Mouse (Mus musculus): ENCODE results near the gene Itga11. TPM values are rescaled to one million over a fixed set of nuclear protein-coding genes. Genes with fewer than 3 reads are reported as not detected.

Itga11 gene
- polyA plus RNA-seq, 1 experiment, result 1.4 TPM

DNA sequence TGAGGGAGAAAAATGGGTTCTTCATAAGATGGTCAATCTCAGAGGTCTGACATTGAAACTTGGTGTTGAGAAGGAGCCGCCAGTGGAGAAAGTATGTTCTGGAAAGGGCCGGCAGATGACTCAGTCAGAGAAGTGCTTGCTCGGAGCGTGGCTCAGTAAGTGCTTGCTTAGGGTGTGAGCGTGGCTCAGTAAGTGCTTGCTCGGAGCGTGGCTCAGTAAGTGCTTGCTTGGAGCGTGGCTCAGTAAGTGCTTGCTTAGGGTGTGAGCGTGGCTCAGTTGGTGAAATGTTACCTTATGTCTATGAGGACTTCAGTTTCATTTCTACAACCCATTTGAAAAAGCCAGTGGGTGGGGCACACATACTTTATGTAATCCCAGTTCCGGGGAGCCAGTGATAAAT lies 12.1 kb downstream of the Itga11 start:
- Histone ChIP-seq H3K27me3 (ENCODE audit: control insufficient read depth, insufficient read depth, low read length, poor library complexity, severe bottlenecking) (no peaks in the 10 kb centered on the region), H3K27ac (ENCODE audit: insufficient read depth, low read length) (no peak overlapping the region), H3K36me3 (ENCODE audit: control insufficient read depth, insufficient read depth, low read length, poor library complexity, severe bottlenecking) (no peaks in the 10 kb centered on the region), H3K4me3 (ENCODE audit: low read depth, low read length) (no peak overlapping the region), H3K4me1 (ENCODE audit: control insufficient read depth, insufficient read depth, low read length) (no peaks in the 10 kb centered on the region), H3K9ac (ENCODE audit: low read depth, poor library complexity, severe bottlenecking) (no peak overlapping the region), H3K9me3 (replicated peaks; ENCODE audit: control insufficient read depth, insufficient read depth, low read length, poor library complexity, severe bottlenecking) (no peaks in the 10 kb centered on the region)
- TF ChIP-seq EP300 (IDR thresholded peaks at IDR 0.05; ENCODE audit: insufficient read depth, low read depth, low read length) (no peak), POLR2A (IDR thresholded peaks at IDR 0.05; ENCODE audit: insufficient read depth, low read length) (no peak), CTCF (IDR thresholded peaks at IDR 0.05; ENCODE audit: low read depth, low read length) (no peak)

DNA sequence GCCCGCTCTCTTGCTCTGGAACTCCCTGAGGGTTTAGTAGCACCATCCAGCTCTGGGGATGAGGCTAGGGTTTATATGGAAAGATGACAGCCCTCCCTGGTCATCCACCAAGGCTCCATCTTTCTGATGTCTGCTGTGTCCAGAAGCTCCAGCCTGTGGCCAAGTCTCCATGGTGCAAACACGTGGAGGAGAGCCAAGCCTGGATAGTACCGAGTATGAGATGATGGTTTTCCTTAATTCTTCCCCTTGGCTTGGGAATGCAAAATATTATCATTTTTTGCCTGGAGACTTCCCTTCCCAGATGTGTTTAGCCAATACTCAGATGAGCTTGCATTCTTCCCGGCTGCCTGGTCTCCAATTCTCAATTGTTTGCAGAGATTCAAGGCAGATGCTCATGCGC lies 16.4 kb downstream of the Itga11 start:
- Histone ChIP-seq H3K36me3 (ENCODE audit: control insufficient read depth, insufficient read depth, low read length, poor library complexity, severe bottlenecking) (no peaks in the 10 kb centered on the region), H3K4me3 (ENCODE audit: low read depth, low read length) (no peak overlapping the region), H3K27ac (ENCODE audit: insufficient read depth, low read length) (no peak overlapping the region), H3K4me1 (ENCODE audit: control insufficient read depth, insufficient read depth, low read length) (no peaks in the 10 kb centered on the region), H3K9me3 (replicated peaks; ENCODE audit: control insufficient read depth, insufficient read depth, low read length, poor library complexity, severe bottlenecking) (no peaks in the 10 kb centered on the region; the same call in 1 of the 2 replicates), H3K9ac (ENCODE audit: low read depth, poor library complexity, severe bottlenecking) (no peak overlapping the region), H3K27me3 (ENCODE audit: control insufficient read depth, insufficient read depth, low read length, poor library complexity, severe bottlenecking) (no peaks in the 10 kb centered on the region)
- TF ChIP-seq POLR2A (IDR thresholded peaks at IDR 0.05; ENCODE audit: insufficient read depth, low read length), result no peak
- TF ChIP-seq EP300 (IDR thresholded peaks at IDR 0.05; ENCODE audit: insufficient read depth, low read depth, low read length), result no peak
- no peak for TF ChIP-seq CTCF (IDR thresholded peaks at IDR 0.05; ENCODE audit: low read depth, low read length)

GRCm38 (mm10) chr9:62695210-62695609 lies 17.6 kb downstream of the Itga11 start:
- no peaks in the 10 kb centered on the region; the same call in 1 of the 2 replicates for H3K9me3 ChIP-seq (replicated peaks; ENCODE audit: control insufficient read depth, insufficient read depth, low read length, poor library complexity, severe bottlenecking)
- H3K27ac ChIP-seq (ENCODE audit: insufficient read depth, low read length), result no peak overlapping the region
- no peak overlapping the region for H3K4me3 ChIP-seq (ENCODE audit: low read depth, low read length)
- no peaks in the 10 kb centered on the region for H3K4me1 ChIP-seq (ENCODE audit: control insufficient read depth, insufficient read depth, low read length)
- H3K9ac ChIP-seq (ENCODE audit: low read depth, poor library complexity, severe bottlenecking), result no peak overlapping the region
- H3K27me3 ChIP-seq (ENCODE audit: control insufficient read depth, insufficient read depth, low read length, poor library complexity, severe bottlenecking), result no peaks in the 10 kb centered on the region
- H3K36me3 ChIP-seq (ENCODE audit: control insufficient read depth, insufficient read depth, low read length, poor library complexity, severe bottlenecking), result no peaks in the 10 kb centered on the region
- TF ChIP-seq CTCF (IDR thresholded peaks at IDR 0.05; ENCODE audit: low read depth, low read length), result no peak
- no peak for TF ChIP-seq EP300 (IDR thresholded peaks at IDR 0.05; ENCODE audit: insufficient read depth, low read depth, low read length)
- no peak for TF ChIP-seq POLR2A (IDR thresholded peaks at IDR 0.05; ENCODE audit: insufficient read depth, low read length)

DNA sequence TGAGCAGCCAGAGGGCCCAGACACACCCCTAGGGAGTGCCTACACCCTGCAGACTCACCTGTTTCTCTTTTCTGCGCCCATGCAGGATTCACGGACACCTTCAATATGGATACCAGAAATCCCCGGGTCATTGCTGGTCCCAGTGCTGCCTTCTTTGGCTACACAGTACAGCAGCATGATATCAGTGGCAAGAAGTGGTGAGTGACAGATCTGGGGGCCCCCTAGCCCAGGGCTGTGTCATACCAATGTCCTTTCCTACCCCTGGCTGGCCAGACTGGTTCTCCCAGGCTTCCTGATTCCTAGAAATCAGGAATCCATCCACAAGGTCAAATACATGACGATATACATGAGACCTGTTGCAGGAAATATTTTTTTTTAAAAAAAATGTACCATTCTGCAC lies 19.2 kb downstream of the Itga11 start:
- no peak overlapping the region for H3K4me3 ChIP-seq (ENCODE audit: low read depth, low read length)
- no peaks in the 10 kb centered on the region for H3K36me3 ChIP-seq (ENCODE audit: control insufficient read depth, insufficient read depth, low read length, poor library complexity, severe bottlenecking)
- TF ChIP-seq POLR2A (IDR thresholded peaks at IDR 0.05; ENCODE audit: insufficient read depth, low read length) (no peak), CTCF (IDR thresholded peaks at IDR 0.05; ENCODE audit: low read depth, low read length) (no peak), EP300 (IDR thresholded peaks at IDR 0.05; ENCODE audit: insufficient read depth, low read depth, low read length) (no peak)
- no peaks in the 10 kb centered on the region for H3K4me1 ChIP-seq (ENCODE audit: control insufficient read depth, insufficient read depth, low read length)
- no peaks in the 10 kb centered on the region; the same call in 1 of the 2 replicates for H3K9me3 ChIP-seq (replicated peaks; ENCODE audit: control insufficient read depth, insufficient read depth, low read length, poor library complexity, severe bottlenecking)
- no peaks in the 10 kb centered on the region for H3K27me3 ChIP-seq (ENCODE audit: control insufficient read depth, insufficient read depth, low read length, poor library complexity, severe bottlenecking)
- H3K9ac ChIP-seq (ENCODE audit: low read depth, poor library complexity, severe bottlenecking), result no peak overlapping the region
- H3K27ac ChIP-seq (ENCODE audit: insufficient read depth, low read length), result no peak overlapping the region

DNA sequence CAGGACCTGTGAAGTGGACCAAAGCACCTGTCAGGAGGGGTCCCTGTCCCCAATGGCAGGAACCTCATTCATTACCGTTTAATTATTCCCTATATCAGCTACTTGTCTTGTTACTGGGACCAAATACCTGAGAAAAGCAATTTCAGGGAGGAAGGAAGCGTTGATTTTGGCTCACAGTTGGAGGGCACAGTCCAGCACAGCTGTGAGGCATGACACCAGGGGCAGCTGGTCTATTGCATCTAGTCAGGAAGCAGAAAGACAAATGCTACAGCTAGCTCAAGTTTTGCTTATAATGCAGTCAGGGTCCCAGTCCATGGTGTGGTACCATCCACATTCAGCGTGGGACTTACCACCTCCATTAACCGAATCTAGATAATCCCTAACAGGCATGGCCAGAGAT lies 29.6 kb downstream of the Itga11 start:
- Histone ChIP-seq H3K4me1 (ENCODE audit: control insufficient read depth, insufficient read depth, low read length) (no peaks in the 10 kb centered on the region), H3K36me3 (ENCODE audit: control insufficient read depth, insufficient read depth, low read length, poor library complexity, severe bottlenecking) (no peaks in the 10 kb centered on the region), H3K9me3 (replicated peaks; ENCODE audit: control insufficient read depth, insufficient read depth, low read length, poor library complexity, severe bottlenecking) (no peaks in the 10 kb centered on the region), H3K9ac (ENCODE audit: low read depth, poor library complexity, severe bottlenecking) (no peak overlapping the region), H3K27me3 (ENCODE audit: control insufficient read depth, insufficient read depth, low read length, poor library complexity, severe bottlenecking) (no peaks in the 10 kb centered on the region), H3K4me3 (ENCODE audit: low read depth, low read length) (no peak overlapping the region), H3K27ac (ENCODE audit: insufficient read depth, low read length) (no peak overlapping the region)
- TF ChIP-seq CTCF (IDR thresholded peaks at IDR 0.05; ENCODE audit: low read depth, low read length), result no peak
- no peak for TF ChIP-seq EP300 (IDR thresholded peaks at IDR 0.05; ENCODE audit: insufficient read depth, low read depth, low read length)

DNA sequence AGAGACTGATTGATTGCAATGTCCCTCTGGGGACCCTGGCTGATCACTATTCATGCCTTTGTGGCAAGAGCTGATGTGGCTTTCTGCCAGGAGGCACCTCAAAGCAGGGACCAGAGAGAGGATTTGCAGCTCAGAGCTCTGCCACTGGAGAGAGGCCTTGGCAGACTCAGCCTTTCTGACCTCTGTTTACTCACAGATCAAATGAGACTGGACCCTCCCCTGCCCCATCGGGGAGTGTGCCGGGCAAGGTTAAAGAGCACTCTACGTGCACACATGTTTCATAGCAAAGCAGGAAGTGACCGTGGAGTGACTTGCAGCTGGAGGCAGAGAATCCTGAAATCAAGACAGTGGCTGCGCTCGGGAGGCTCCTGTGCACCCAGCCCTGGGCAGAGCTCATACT lies 30.2 kb downstream of the Itga11 start:
- TF ChIP-seq POLR2A (IDR thresholded peaks at IDR 0.05; ENCODE audit: insufficient read depth, low read length) (no peak), EP300 (IDR thresholded peaks at IDR 0.05; ENCODE audit: insufficient read depth, low read depth, low read length) (no peak), CTCF (IDR thresholded peaks at IDR 0.05; ENCODE audit: low read depth, low read length) (no peak)
- H3K36me3 ChIP-seq (ENCODE audit: control insufficient read depth, insufficient read depth, low read length, poor library complexity, severe bottlenecking), result no peaks in the 10 kb centered on the region
- no peak overlapping the region for H3K9ac ChIP-seq (ENCODE audit: low read depth, poor library complexity, severe bottlenecking)
- no peaks in the 10 kb centered on the region for H3K27me3 ChIP-seq (ENCODE audit: control insufficient read depth, insufficient read depth, low read length, poor library complexity, severe bottlenecking)
- no peaks in the 10 kb centered on the region for H3K9me3 ChIP-seq (replicated peaks; ENCODE audit: control insufficient read depth, insufficient read depth, low read length, poor library complexity, severe bottlenecking)
- no peaks in the 10 kb centered on the region for H3K4me1 ChIP-seq (ENCODE audit: control insufficient read depth, insufficient read depth, low read length)
- no peak overlapping the region for H3K4me3 ChIP-seq (ENCODE audit: low read depth, low read length)
- no peak overlapping the region for H3K27ac ChIP-seq (ENCODE audit: insufficient read depth, low read length)
